Mouse (Mus musculus) gastrocnemius, postnatal 36 days (tissue): ENCODE results near the gene Cyp2d11. TPM values are rescaled to one million over a fixed set of nuclear protein-coding genes. Genes with fewer than 3 reads are reported as not detected.

Source experiments
- DNase-seq, 2 experiments: peaks; one replicate each; pipeline ENCODE4 v3.0.0; 2022
- intact Hi-C: fragments of 180-260 bp; cut with DNase I; formaldehyde crosslinking; loops from one replicate; pipeline ENCODE4 v1.15.1; 2025
- microRNA-seq, 2 experiments: library from miRNA; unstranded; fragments of <30 nt; microRNA quantifications; one replicate each; pipeline ENCODE4 v1.2.0; 2021
- total RNA-seq, 2 experiments: library from RNA; stranded (reverse); gene quantifications; 2 replicates each; pipeline ENCODE4 v1.2.3; 2021

Cyp2d11 gene
- total RNA-seq, 2 experiments from 2014 or later, result not detected

DNA sequence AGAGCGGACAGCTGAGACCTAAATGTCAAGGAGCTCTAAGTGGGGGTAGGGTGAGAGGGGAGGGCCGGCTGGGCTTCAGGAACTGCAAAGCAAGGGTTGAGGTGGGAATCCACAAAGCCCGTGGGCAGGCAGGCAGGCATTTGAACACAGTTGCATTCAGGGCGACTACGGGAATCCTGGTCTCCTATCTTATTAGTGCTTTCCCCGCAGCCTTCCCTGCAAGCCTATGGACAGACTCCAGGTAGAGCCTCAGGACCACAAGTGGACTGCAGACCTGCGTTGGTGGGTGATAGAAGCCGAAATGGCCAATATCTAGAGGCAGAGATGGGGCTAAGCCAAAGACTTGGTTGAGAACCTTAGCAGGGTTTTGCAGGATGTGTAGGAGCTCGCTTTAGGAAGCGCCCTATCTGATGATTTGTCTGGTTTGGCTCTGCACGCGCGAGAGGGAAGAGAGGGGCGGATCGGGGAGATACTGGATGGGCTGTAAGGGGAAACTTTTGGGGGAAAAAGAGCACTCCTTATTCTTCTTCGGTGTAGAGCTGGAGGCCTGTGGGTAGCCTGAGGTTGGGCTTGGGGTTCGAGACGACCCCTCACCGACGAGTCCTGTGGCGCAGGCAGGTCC lies 53.3 kb downstream of the Cyp2d11 start:
- no peak for DNase-seq
- intact Hi-C loops, result loop anchor here (10.0 kb wide), 1 partner anchor 176 kb away; no protein-coding TSS in a partner anchor

DNA sequence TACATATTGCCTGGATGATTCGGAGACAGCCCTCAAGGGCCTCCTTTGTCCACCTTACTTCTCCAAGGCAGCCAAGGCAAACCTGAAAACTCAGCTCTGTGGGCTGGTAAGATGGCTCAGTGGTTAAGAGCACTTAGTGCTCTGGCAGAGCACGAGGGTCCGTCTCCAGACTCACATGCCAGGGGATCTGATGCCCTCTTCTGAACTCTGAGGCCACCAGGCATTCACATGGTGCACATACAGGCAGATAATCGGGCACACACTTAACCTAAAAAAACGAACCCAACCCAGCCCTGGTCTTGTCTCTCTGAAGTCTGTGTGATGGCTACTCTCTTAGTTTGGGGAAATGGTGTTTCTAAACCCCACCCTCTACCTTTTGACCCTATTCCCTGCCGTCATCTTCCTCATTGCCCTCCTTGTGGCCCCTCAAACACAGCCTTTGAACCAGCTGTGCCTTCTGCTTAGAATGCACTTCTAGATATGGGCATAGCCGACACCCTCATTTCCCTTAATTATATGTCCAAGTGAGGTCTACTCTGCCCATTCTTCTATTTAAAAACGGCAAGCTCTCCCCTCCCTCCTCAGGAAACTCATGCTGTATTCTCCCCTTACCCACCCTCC lies 54.1 kb downstream of the Cyp2d11 start:
- no peak for DNase-seq
- intact Hi-C loops, result loop anchor here (10.0 kb wide), 1 partner anchor 175 kb away; no protein-coding TSS in a partner anchor

Small RNA genes within 50 kb of the gene (microRNA-seq; reads per million reads assigned to microRNA genes)
- gene Gm25990 (0 reads per million in 2 experiments), gene Gm27331 (0 reads per million in 2 experiments), gene Mir7684 (0 reads per million in 2 experiments)

Other genes with a start within 250 kb of the Cyp2d11 start
- 1 to 10 TPM; 9.2 to 9.8 TPM for gene Srebf2, start 246.8 kb downstream of the Cyp2d11 start, total RNA-seq
- not detected for gene Shisa8, start 181.2 kb downstream of the Cyp2d11 start, total RNA-seq
- not detected for gene Tnfrsf13c, start 169.7 kb downstream of the Cyp2d11 start, total RNA-seq
- gene Cenpm, start 149.3 kb downstream of the Cyp2d11 start, total RNA-seq, result under 1 TPM; 0.46 to 0.79 TPM
- not detected for gene 1500009C09Rik, start 141.6 kb downstream of the Cyp2d11 start, total RNA-seq
- gene Sept3, start 119.1 kb downstream of the Cyp2d11 start, total RNA-seq, result under 1 TPM; 0.31 to 0.91 TPM
- gene Wbp2nl, start 95.1 kb downstream of the Cyp2d11 start, total RNA-seq, result not detected
- 10 to 100 TPM; 10.3 to 13.2 TPM for gene Naga, start 55.1 kb downstream of the Cyp2d11 start, total RNA-seq
- under 1 TPM; 0.37 to 0.51 TPM for gene Pheta2, start 55.1 kb downstream of the Cyp2d11 start, total RNA-seq
- 100 to 1,000 TPM; 116 to 123 TPM for gene Smdt1, start 55.1 kb downstream of the Cyp2d11 start, total RNA-seq
- gene Ndufa6, start 39.7 kb downstream of the Cyp2d11 start, total RNA-seq, result 100 to 1,000 TPM; 440 to 476 TPM
- 10 to 100 TPM; 12.3 to 16.7 TPM for gene Cyp2d22, start 13.8 kb downstream of the Cyp2d11 start, total RNA-seq
- gene Cyp2d10, start 13.2 kb upstream of the Cyp2d11 start, total RNA-seq, result not detected
- not detected for gene Cyp2d9, start 39.4 kb upstream of the Cyp2d11 start, total RNA-seq
- gene Cyp2d12, start 161.1 kb upstream of the Cyp2d11 start, total RNA-seq, result not detected
- gene Cyp2d34, start 226.9 kb upstream of the Cyp2d11 start, total RNA-seq, result not detected